Mouse (Mus musculus) ES-Bruce4 (cell line): ENCODE results near the gene Slc22a21. TPM values are rescaled to one million over a fixed set of nuclear protein-coding genes. Genes with fewer than 3 reads are reported as not detected.

ENCODE experiments used
- H3K27ac ChIP-seq: 2 replicates; pipeline ENCODE4 v1.5.1; 2012; ENCODE audit warnings: low read length, inconsistent platforms; ENCODE audit not compliant: insufficient read depth
- H3K27me3 ChIP-seq: 2 replicates; pipeline ENCODE4 v1.6.1; 2012; ENCODE audit warnings: mild to moderate bottlenecking, low read length, inconsistent platforms; ENCODE audit not compliant: control insufficient read depth, poor library complexity, insufficient read depth, severe bottlenecking
- H3K36me3 ChIP-seq: 2 replicates; pipeline ENCODE4 v1.6.1; 2012; ENCODE audit warnings: inconsistent platforms, mild to moderate bottlenecking, low read length, moderate library complexity; ENCODE audit not compliant: control insufficient read depth, poor library complexity, insufficient read depth, severe bottlenecking
- H3K4me1 ChIP-seq: one replicate; pipeline ENCODE4 v1.8.1; 2011; ENCODE audit warnings: low read length; ENCODE audit not compliant: control insufficient read depth, insufficient read depth
- H3K4me3 ChIP-seq: 2 replicates; pipeline ENCODE4 v1.5.1; 2011; ENCODE audit warnings: low read depth, mild to moderate bottlenecking, low read length
- H3K9ac ChIP-seq: 2 replicates; pipeline ENCODE4 v1.6.1; 2012; ENCODE audit warnings: low read depth, mild to moderate bottlenecking, inconsistent platforms; ENCODE audit not compliant: poor library complexity, severe bottlenecking
- H3K9me3 ChIP-seq: replicated peaks from 2 replicates; pipeline ENCODE4 v1.6.1; 2012; ENCODE audit warnings: mild to moderate bottlenecking, low read length, inconsistent platforms; ENCODE audit not compliant: control insufficient read depth, poor library complexity, insufficient read depth, severe bottlenecking
- CTCF ChIP-seq: IDR thresholded peaks from one replicate; pipeline ENCODE4 v1.8.1; 2011; ENCODE audit warnings: low read depth, low read length
- EP300 ChIP-seq: IDR thresholded peaks from 2 replicates; pipeline ENCODE4 v1.6.1; 2011; ENCODE audit warnings: low read depth, low read length; ENCODE audit not compliant: insufficient read depth
- POLR2A ChIP-seq: IDR thresholded peaks from one replicate; pipeline ENCODE4 v1.8.1; 2011; ENCODE audit warnings: low read length; ENCODE audit not compliant: insufficient read depth
- polyA plus RNA-seq: library from polyadenylated mRNA; stranded (reverse); fragments of >200 nt; gene quantifications from 2 replicates; pipeline ENCODE4 v1.2.4, GENCODE M21; 2011; ENCODE audit warnings: low read depth; ENCODE audit not compliant: missing spikeins, insufficient read depth, insufficient read length

The Slc22a21 gene
- 2.9 and 3.0 TPM in 2 replicates for polyA plus RNA-seq

DNA sequence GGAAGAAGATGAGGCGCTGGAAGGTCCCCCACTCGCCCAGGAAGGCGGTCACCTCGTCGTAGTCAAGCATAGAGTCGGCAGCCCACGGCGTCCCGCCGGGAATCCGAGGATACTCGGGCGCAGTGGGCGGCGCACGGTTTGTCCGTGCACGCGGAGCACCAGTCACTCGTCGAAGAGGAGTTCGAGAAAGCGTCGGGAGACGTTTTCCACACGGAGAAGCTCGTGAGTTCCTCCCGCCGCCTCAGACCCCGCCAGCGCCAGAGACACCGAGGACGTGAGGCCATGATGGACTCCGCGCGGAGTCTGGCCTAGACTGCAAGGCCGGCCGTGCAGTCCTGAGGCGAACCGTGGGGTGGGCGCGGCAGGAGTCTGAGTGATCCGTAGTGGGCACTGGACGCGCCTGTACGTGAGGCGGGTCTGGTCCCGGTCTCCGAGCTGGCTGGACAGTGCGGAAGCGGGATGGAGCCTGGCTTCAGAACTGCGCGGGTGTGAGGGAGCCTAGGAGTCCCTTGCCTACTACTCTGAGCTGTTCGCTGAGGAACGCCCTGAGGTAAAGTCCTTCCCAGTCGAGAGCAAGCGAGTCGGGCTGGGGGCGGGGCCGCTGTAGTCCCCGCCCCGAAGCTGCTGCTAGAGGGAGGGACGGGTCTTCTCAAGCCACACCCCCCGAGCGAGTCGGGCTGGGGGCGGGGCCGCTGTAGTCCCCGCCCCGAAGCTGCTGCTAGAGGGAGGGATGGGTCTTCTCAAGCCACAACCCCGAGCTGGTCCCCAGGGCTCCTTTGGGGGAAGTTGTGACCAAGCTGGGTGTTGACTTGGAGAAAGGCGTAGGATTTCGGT lies at the start of gene Slc22a21:
Gene Slc22a21 (minus strand): TSS at position 545 of the 834 bp plus-strand sequence.
- H3K9ac ChIP-seq, result peak within 1 kb of the TSS; percentile 28
- TF ChIP-seq EP300, result 0 out of 2 replicates have a peak, but pooled peaks have one; percentile 9
- TF ChIP-seq CTCF, result no peak
- TF ChIP-seq POLR2A, result peak; percentile 29
- H3K4me3 ChIP-seq, result peak within 1 kb of the TSS; percentile 73
- no peaks in the 10 kb centered on the region for H3K9me3 ChIP-seq
- H3K4me1 ChIP-seq, result no peaks in the 10 kb centered on the region
- H3K36me3 ChIP-seq, result no peaks in the 10 kb centered on the region
- H3K27ac ChIP-seq, result no peak within 1 kb of the TSS
- H3K27me3 ChIP-seq, result peaks cover 5% of the 10 kb centered on the region

GRCm38 (mm10) chr11:54028997-54029396 lies 48.9 kb upstream of the Slc22a21 start:
- peaks cover 2% of the 10 kb centered on the region; the same call in 1 of the 2 replicates for H3K27me3 ChIP-seq
- no peaks in the 10 kb centered on the region for H3K4me1 ChIP-seq
- H3K27ac ChIP-seq, result no peak overlapping the region
- H3K36me3 ChIP-seq, result no peaks in the 10 kb centered on the region
- TF ChIP-seq CTCF (no peak), POLR2A (no peak), EP300 (no peak)
- H3K9me3 ChIP-seq, result no peaks in the 10 kb centered on the region
- H3K9ac ChIP-seq, result no peak overlapping the region
- H3K4me3 ChIP-seq, result no peak overlapping the region

DNA sequence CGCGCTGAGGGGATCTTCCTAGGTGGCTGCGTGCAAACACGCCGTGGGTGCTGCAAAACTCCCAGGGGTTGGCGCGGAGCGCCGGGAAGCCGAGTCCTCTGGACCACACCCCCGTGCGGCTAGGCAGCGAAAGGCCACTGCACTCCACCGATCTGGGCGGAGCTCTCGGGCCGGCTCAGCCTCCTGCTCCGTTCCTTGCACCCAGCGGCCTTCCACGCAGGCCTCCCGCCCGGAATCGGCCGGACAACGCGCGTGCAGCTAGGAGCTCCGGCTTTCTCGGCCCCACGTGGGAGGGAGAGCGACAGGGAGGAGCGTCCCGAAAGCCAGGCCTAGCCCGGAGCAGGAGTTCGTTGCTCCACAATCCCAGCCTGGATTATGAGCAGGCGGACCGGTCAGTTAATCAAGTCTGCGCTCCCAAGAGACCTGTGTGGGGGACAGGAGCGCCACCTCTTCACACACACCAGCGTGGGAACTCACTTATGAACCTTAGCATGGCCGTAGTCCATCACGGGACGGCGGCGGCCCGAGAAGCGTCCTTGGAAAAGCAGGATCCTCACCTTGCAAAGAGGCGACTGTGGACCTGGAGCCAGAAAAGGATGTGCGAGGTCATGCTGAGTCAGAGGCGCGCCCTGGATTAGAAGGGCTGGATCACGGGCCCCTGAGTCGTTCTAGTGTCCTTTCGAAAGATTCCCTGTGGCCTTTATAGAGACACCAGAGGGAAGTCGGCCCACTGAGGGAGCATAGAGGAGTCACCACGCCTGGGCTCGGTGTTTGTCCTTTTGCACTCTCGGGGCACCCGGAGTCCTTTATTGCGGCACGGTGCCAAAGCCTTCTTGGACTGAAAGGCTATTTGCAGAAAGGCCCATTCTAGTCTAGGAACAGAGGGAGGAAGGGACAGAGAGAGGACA lies 48.2 kb upstream of the Slc22a21 start, which contains the start of gene Slc22a4:
Gene Slc22a4 (minus strand): TSS at position 47 of the 908 bp plus-strand sequence.
- Histone ChIP-seq H3K27me3 (peaks cover 2% of the 10 kb centered on the region; the same call in 1 of the 2 replicates), H3K9me3 (no peaks in the 10 kb centered on the region), H3K36me3 (no peaks in the 10 kb centered on the region), H3K27ac (no peak within 1 kb of the TSS), H3K4me1 (no peaks in the 10 kb centered on the region), H3K9ac (peak within 1 kb of the TSS; percentile 20), H3K4me3 (peak within 1 kb of the TSS; percentile 60)
- TF ChIP-seq POLR2A (no peak), EP300 (no peak), CTCF (no peak)

DNA sequence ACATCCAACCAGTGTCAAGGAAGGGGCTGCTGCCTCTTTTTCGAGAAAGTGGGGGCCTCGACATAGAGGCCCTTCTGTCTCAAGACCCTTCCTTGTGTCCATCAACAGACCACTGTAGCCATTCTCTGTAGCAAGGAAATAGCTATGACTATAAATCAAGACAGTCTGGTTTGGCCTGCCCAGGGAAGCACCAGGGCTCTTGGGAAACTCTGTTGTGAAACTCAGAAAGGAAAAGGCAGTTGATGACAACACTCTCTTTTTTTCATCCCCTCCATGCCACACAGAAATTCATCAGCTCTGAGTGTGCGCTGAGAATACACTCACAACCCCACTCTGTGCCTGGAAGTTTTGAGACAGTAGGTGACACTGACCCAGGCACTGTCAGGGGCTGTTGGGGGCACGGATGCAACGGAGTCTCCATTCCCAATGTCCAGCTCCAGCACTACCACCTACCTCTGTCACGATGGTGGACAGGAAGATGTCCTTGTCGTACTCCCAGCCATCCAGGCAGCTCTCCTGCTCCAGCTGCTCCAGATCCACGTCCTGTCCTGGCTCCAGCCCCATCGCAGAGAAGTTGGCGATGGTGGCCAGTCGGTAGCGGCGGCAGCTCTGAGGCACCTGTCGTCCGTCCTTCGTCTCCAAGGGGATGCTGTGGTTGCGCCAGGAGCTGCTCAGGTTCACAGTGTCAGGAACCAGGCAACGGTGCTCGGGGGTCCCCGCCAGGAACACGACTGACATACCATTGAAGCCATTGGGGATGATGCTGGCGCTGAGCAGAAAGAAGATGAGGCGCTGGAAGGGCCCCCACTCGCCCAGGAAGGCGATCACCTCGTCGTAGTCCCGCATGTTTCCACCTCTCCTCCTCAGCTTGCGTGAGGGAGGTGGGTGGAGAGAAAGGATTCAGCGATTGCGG lies 47.3 kb upstream of the Slc22a21 start:
- H3K4me3 ChIP-seq, result peak overlapping the region; percentile 60
- TF ChIP-seq CTCF (no peak), EP300 (no peak), POLR2A (no peak)
- no peak overlapping the region for H3K27ac ChIP-seq
- H3K4me1 ChIP-seq, result no peaks in the 10 kb centered on the region
- no peaks in the 10 kb centered on the region for H3K36me3 ChIP-seq
- H3K9ac ChIP-seq, result no peak overlapping the region
- no peaks in the 10 kb centered on the region for H3K9me3 ChIP-seq
- peaks cover 2% of the 10 kb centered on the region; the same call in 1 of the 2 replicates for H3K27me3 ChIP-seq

DNA sequence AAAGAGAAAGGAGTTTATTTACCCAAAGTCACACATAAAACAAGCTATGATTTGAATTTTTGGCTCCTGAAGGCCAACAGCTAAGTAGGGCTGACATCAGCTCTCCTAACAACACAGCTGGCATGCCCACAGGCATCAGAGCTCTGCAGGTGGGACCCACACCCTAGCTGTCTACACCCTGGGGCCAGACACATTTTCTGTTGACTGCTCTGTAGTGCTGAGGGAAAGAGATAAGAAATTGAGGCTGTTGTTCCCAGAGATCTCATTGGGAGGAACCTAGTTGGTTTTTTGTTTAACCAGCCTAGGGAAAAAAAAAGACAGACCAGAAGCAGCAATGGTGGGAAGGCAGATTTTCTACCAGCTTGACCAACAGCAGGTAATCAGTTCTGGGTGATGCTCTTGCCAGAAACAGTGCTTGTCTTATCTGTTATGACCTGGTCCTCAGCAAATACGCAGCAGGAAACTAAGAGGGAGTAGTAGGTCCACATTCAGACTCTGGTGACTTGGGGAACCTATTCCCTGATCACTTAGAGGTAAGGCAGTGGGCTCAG lies 46.4 kb upstream of the Slc22a21 start:
- Histone ChIP-seq H3K27ac (no peak overlapping the region), H3K4me3 (no peak overlapping the region), H3K27me3 (peaks cover 2% of the 10 kb centered on the region; the same call in 1 of the 2 replicates), H3K36me3 (no peaks in the 10 kb centered on the region), H3K9me3 (no peaks in the 10 kb centered on the region), H3K4me1 (no peaks in the 10 kb centered on the region), H3K9ac (no peak overlapping the region)
- TF ChIP-seq POLR2A, result no peak
- TF ChIP-seq EP300, result no peak
- TF ChIP-seq CTCF, result no peak
